Mouse (Mus musculus) left cerebral cortex, adult 2 months (tissue): Measurements from ENCODE around the gene Atp13a4. TPM values are rescaled to one million over a fixed set of nuclear protein-coding genes. Genes with fewer than 3 reads are reported as not detected.

Experiments
- DNase-seq, 2 experiments: peaks; one replicate each; pipeline ENCODE4 v3.0.0; 2021 to 2022; ENCODE audit warnings: low spot score in 2 of 2, mixed read lengths in 1 of 2; ENCODE audit errors: extremely low spot score in 1 of 2
- H3K27ac ChIP-seq: fragments of 200-600 bp; 2 replicates; pipeline ENCODE4 v1.8.1; 2022
- H3K4me3 ChIP-seq: fragments of 200-600 bp; 2 replicates; pipeline ENCODE4 v1.8.1; 2022
- CTCF ChIP-seq: fragments of 200-600 bp; IDR thresholded peaks from 2 replicates; pipeline ENCODE4 v1.8.1; 2022; ENCODE audit warnings: antibody characterized with exemption, mild to moderate bottlenecking, moderate library complexity
- intact Hi-C: fragments of 180-260 bp; cut with DNase I; formaldehyde crosslinking; loops from one replicate; pipeline ENCODE4 v1.15.1; 2025
- long read RNA-seq, 2 experiments: library from polyadenylated mRNA; stranded (forward); transcript quantifications; one replicate each; pipeline ENCODE4 v2.0.0; 2021; ENCODE audit warnings: borderline mapping rate in 2 of 2
- total RNA-seq, 2 experiments: library from RNA; stranded (reverse); gene quantifications; 2 replicates each; pipeline ENCODE4 v1.2.3; 2021

The Atp13a4 gene
- total RNA-seq = 10 to 100 TPM; 12.9 to 13.2 TPM
- long read RNA-seq, experiment 1, full-length matches to known transcripts = 9 of 20 reads
- long read RNA-seq, experiment 1, partial matches to known transcripts = 4 of 20 reads
- long read RNA-seq, experiment 1, other reads (novel, unspliced or antisense) = 7 of 20 reads
- long read RNA-seq, experiment 2, full-length matches to known transcripts = 11 of 21 reads
- long read RNA-seq, experiment 2, partial matches to known transcripts = 2 of 21 reads
- long read RNA-seq, experiment 2, other reads (novel, unspliced or antisense) = 8 of 21 reads

DNA sequence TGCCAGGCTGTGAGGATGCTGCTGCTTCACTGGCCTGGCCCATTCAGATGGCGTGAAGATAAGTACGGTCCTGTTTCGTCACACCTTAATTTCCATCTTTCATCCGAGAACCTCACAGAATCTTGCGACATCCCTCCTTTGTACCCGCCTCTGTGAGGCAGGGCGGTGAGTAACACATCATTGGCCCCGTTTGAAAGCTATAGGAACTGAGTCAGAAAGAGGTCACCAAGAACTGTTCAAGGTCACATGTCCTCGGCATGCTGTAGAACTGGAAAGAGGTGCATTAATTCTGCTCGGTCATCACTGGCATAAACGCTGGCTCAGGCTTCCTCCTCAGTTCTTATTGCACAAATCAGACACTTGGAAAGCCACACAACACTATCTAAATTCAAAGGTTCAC is at the start of gene Atp13a4:
Gene Atp13a4, minus strand, starts transcription at position 36 of the 400 bp plus-strand sequence.
- no peak within 1 kb of the TSS for H3K4me3 ChIP-seq
- no peak for TF ChIP-seq CTCF
- DNase-seq = no peak
- intact Hi-C loops = loop anchor here (5.0 kb wide), 1 partner anchor 88 kb away; no protein-coding TSS in a partner anchor
- H3K27ac ChIP-seq = no peak within 1 kb of the TSS

- no peak for DNase-seq
- H3K27ac ChIP-seq = no peak overlapping the region
- no peak for TF ChIP-seq CTCF
- intact Hi-C loops = no loop called here
- no peak overlapping the region for H3K4me3 ChIP-seq
These were observed 47.5 kb upstream of the Atp13a4 start for GRCm38 (mm10) chr16:29592171-29592570.

DNA sequence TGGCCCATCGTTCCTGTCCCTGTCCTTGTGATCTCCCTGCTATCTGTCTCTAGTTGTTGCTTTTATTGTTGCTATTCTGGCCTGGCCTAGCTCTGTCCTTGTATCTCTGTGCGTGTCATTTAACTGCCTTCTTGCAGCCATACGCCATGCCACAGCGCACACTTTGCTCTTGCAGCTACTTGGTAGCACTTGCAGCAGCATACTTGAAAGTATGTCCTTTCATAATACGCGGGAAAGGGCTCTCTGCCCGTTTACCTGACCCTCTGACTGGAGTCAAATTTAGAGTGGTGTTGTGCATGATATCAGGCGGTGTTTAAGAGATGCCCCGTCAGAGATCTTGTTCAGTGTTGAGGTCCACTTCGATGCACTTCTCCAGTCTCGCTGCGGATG is 35.1 kb upstream of the Atp13a4 start:
- peak overlapping the region; percentile 92 for H3K27ac ChIP-seq
- DNase-seq = no peak
- H3K4me3 ChIP-seq = peak overlapping the region; percentile 91
- TF ChIP-seq CTCF = no peak
- intact Hi-C loops = loop anchor here (5.0 to 10.0 kb wide), 2 partner anchors 825 to 982 kb away; partner anchors contain the start of gene Fgf12

GRCm38 (mm10) chr16:29579167-29579786 is 34.6 kb upstream of the Atp13a4 start, which contains the start of gene Opa1:
Gene Opa1, plus strand, starts transcription at chr16:29579334.
- Histone ChIP-seq H3K27ac (peak within 1 kb of the TSS; percentile 92), H3K4me3 (peak within 1 kb of the TSS; percentile 91)
- no peak for TF ChIP-seq CTCF
- DNase-seq = peak; percentile 97 to 100
- intact Hi-C loops = loop anchor here (5.0 to 10.0 kb wide), 2 partner anchors 824 to 982 kb away; partner anchors contain the start of gene Fgf12

DNA sequence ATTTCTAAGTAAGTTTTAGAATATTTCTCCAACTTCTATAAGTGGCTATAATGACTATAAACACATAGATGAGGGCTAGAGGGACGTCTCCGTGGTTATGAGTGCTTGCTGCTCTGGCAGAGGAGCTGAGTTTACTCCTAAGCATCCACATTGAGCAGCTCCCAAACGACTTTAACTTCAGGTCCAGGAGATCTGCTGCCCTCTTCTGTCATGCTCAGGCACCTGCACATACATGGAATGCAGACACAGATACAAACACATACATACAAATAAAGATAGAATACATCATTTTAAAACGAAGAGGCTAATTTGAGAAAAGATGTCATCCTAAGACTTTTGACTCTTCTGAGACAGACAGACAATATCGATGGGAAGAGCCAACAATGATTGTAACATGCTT is 31.0 kb upstream of the Atp13a4 start:
- DNase-seq = no peak
- intact Hi-C loops = loop anchor here (1.0 to 10.0 kb wide), 3 partner anchors 737 to 978 kb away; partner anchors contain the start of gene Fgf12
- no peak overlapping the region for H3K27ac ChIP-seq
- TF ChIP-seq CTCF = peak; percentile 63
- no peak overlapping the region for H3K4me3 ChIP-seq

- TF ChIP-seq CTCF = no peak
- H3K27ac ChIP-seq = no peak overlapping the region
- intact Hi-C loops = loop anchor here (10.0 kb wide), 1 partner anchor 819 kb away; the partner anchor contains the start of gene Fgf12
- no peak for DNase-seq
- H3K4me3 ChIP-seq = no peak overlapping the region
These were observed 29.3 kb upstream of the Atp13a4 start for GRCm38 (mm10) chr16:29574013-29574412.

GRCm38 (mm10) chr16:29560869-29561268 is 16.2 kb upstream of the Atp13a4 start:
- intact Hi-C loops = loop anchor here (1.0 to 5.0 kb wide), 3 partner anchors 104 to 721 kb away; partner anchors contain the start of gene Mb21d2
- peak; percentile 46 to 51 for DNase-seq
- Histone ChIP-seq H3K4me3 (peak overlapping the region; percentile 39), H3K27ac (no peak overlapping the region)
- peak; percentile 84 for TF ChIP-seq CTCF

- Histone ChIP-seq H3K4me3 (peak overlapping the region; percentile 39), H3K27ac (no peak overlapping the region)
- intact Hi-C loops = loop anchor here (5.0 kb wide), 2 partner anchors 103 to 633 kb away; partner anchors contain the start of gene Mb21d2
- TF ChIP-seq CTCF = no peak
- DNase-seq = peak in 1 of 2 experiments; percentile 13
These were observed 15.8 kb upstream of the Atp13a4 start for GRCm38 (mm10) chr16:29560454-29560853.

- DNase-seq = no peak
- TF ChIP-seq CTCF = no peak
- no peak overlapping the region for H3K27ac ChIP-seq
- intact Hi-C loops = loop anchor here (5.0 kb wide), 2 partner anchors 102 to 632 kb away; partner anchors contain the start of gene Mb21d2
- H3K4me3 ChIP-seq = no peak overlapping the region
These were observed 15.0 kb upstream of the Atp13a4 start for GRCm38 (mm10) chr16:29559667-29560066.

DNA sequence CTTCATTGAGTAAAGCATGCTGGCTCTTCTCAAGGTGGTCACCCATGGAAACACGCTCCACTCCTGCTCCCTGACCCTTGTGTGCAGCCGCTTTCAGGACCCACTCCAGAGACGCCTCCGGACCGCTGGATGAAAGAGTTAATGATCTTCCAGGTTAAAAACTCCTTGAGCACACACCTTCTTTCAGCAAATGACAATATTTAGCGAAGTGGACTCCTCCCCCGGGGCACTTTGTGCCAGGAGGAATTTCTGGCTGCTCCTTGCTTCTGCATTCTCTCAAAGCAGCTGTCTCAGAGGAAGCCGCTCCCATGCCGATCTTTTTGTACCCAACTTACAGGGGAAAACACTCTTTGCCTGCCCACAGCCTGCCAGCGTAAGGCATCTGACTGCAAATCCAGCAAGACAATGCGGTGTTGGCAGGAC is 3.4 kb downstream of the Atp13a4 start:
- no peak for TF ChIP-seq CTCF
- H3K27ac ChIP-seq = peak overlapping the region; percentile 9; the same call in 1 of the 2 replicates
- DNase-seq = peak; percentile 17 to 24
- peak overlapping the region; percentile 36 for H3K4me3 ChIP-seq
- intact Hi-C loops = loop anchor here (5.0 kb wide), 1 partner anchor 84 kb away; no protein-coding TSS in a partner anchor

DNA sequence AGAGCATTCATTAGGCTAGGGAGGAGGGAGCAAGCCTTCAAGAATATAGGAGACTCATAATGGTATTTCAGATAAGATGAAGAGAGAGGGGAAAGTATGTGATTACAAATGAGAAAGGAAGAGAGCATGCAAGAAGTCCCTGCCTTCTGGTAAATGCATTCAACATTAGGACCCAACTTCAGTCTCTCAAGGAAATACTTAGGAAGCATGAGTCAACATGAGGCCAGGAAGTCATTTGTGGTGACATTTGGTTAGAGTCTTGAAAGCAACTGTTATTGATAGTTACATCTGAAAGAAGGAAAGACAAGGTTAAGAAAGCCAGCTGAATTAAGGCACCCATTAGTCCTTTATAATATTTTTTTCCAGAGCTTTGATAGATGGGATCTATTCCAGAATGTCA is 4.8 kb downstream of the Atp13a4 start:
- intact Hi-C loops = loop anchor here (5.0 kb wide), 2 partner anchors 83 to 238 kb away; no protein-coding TSS in a partner anchor
- DNase-seq = no peak
- TF ChIP-seq CTCF = no peak
- peak overlapping the region; percentile 11; the same call in 1 of the 2 replicates for H3K27ac ChIP-seq
- H3K4me3 ChIP-seq = peak overlapping the region; percentile 9; the same call in 1 of the 2 replicates
